Mouse (Mus musculus): ENCODE data around the gene Dnase1l2.
"Not testable (repeated sequence)": the region's sequence is repeated elsewhere in the genome, so short reads cannot be mapped to it uniquely, and the experiment has no call there.

Gene Dnase1l2

GRCm38 (mm10) chr17:24472512-24472911, 29.6 kb upstream of the Dnase1l2 start:
- DNase-seq (ENCODE audit: low spot score in 2 of 2) = no peak

GRCm38 (mm10) chr17:24470701-24471527, 28.0 kb upstream of the Dnase1l2 start:
- DNase-seq (ENCODE audit: low spot score in 2 of 2) = peak in 1 of 2 experiments; percentile 44

DNA sequence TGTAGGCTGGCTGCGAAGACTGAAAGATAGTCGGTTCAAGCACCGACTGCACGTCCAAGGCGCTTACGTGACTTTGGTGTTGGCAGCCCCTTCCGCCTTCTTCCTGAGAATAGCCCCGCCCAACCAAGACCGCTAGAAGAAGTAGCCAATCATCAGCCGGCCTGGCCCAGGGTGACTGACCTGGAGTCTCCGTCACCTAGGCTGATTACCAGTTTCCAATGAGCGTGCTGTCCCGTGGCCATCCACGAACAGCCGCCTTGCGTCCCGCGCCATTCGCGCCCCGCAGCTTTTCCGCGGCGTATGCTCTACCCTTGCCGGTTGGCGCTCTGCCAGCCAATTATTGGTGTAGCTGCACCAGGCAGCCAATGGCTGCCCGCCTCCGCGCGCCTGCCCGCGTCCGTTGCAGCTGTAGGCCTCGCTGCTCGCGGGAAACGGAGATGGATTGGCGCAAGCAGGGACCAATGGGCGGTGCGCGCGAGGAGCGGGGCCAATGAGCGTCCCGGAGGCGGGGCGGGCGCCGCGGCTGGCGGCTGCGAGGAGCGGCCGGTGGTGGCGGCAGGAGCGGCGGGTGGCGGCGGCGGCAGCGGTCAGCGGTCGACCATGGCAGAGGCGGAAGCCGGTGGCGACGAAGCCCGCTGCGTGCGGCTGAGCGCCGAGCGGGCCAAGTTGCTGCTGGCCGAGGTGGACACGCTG, 27.2 kb upstream of the Dnase1l2 start, which contains the start of the genes E4f1 and Pgp:
Gene E4f1, minus strand, starts transcription at position 404 of the 693 bp plus-strand sequence.
Gene Pgp, plus strand, starts transcription at position 483 of the 693 bp plus-strand sequence.
- peak; percentile 99 for DNase-seq (ENCODE audit: low spot score in 2 of 2)

GRCm38 (mm10) chr17:24469336-24469909, 26.5 kb upstream of the Dnase1l2 start:
- DNase-seq (ENCODE audit: low spot score in 2 of 2) = no peak

GRCm38 (mm10) chr17:24468636-24469246, 25.8 kb upstream of the Dnase1l2 start:
- DNase-seq (ENCODE audit: low spot score in 2 of 2) = no peak

GRCm38 (mm10) chr17:24463374-24464133, 20.6 kb upstream of the Dnase1l2 start:
- no peak for DNase-seq (ENCODE audit: low spot score in 2 of 2)

DNA sequence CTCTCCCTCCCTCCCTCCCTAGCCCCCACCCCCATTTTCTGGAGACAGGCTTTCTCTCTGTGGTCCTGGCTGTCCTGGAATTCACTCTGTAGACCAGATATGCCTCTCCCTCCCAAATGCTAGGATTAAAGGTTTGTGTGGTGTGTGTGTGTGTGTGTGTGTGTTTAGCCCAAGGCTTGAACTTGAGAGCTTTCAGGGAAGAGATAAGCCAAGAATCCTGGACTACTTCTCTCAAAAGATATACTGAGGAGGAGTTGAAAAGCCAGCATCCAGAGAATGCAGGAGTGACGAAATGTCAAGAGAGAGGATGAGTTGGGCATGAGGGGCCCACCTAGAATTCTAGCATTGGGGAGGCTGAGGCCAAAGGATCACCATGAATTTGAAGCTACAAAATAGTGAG, 20.0 kb upstream of the Dnase1l2 start:
- DNase-seq (ENCODE audit: low spot score in 2 of 2) = no peak

- no peak for DNase-seq (ENCODE audit: low spot score in 2 of 2)
Measured at GRCm38 (mm10) chr17:24461580-24461979, 18.7 kb upstream of the Dnase1l2 start.

DNA sequence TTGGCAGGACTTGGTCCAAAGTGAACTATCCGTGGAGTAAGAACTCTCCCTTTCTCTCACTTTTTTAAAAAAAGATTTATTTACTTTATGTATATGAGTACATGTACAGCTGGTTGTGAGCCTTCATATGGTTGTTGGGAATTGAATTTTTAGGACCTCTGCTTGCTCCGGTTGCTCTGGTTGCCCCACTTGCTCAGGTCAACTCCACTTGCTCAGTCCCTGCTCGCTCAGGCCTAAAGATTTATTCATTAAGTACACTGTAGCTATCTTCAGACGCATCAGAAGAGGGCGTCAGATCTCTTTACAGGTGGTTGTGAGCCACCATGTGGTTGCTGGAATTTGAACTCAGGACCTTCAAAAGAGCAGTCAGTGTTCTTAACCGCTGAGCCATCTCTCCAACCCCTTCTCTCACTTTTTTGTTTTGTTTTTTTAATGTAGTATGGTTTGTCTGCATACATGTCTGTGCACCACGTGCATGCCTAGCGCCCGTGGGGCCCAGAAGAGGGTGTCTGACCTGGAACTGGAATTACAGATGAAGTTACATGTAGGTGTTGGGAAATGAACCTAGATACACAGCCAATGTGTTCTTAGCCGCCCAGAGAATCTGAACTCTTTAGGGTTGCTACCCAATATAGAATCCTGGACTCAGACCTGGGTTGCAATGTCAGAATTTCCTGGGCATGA, 12.8 kb upstream of the Dnase1l2 start:
- DNase-seq (ENCODE audit: low spot score in 2 of 2) = not testable (repeated sequence)

- DNase-seq (ENCODE audit: low spot score in 2 of 2) = peak; percentile 91 to 97
Measured at GRCm38 (mm10) chr17:24454756-24455522, 12.0 kb upstream of the Dnase1l2 start.

DNA sequence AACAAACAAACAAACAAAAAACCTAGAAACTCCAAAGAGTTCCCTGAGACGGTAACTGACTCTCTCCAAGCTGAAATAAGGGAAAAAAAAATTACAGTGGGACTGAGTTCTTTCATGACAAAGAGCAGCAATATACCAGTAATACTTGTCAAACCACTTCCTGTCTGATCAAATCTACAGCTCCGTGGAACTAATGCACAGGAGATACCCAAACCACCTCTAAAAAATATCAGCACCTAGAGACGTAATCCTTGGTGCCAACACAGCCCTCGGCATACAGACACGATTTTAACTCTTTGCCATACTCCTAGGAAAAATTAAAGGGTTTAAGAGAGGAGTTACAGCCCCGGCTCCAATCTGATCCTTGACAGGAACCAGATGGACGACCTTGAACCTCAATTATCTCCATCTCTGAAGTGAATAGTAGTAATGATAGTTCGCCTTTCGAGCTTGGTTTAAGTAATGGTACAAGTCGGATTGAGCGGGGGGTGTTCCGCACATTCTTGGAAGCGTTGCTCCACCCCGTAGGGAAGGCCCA, 11.4 kb upstream of the Dnase1l2 start:
- no peak for DNase-seq (ENCODE audit: low spot score in 2 of 2)

DNA sequence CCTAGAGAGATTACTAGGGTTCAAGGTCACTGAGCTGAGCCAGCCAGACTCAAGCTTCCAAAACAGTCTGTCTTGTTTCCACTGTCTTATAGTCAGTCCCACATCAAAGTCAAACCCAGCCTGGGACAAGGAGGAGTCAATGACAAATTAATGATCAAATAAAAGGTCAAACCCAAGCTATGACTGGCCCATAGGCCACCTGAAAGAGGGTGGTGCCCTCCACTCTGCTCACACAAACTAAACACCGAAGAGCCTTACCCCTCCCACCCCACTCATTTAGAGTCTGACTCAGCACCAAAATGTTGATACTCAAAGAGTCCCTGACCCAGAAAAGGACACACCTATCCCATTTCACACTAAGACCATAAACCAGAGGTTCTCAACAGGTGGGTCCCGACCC, 10.5 kb upstream of the Dnase1l2 start:
- no peak for DNase-seq (ENCODE audit: low spot score in 2 of 2)

DNA sequence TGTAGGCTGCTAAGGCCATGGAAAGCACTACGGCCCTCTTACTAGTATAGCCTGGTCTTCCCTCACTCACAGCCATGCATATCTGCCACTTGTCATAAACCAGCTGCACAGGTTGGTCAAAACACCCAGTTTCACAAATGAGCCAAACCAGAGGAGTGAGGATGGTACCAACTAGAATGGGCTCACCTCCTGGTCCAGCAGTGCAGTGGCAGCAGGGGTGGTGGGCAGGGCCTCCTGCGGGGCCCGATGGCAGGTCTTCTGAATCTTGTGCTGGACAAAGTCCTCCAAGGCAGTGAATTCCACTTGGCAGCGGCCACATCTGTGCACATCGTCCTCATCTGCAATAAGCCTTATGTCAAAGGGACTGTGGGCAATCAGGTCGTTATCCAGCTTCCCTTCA, 8.3 kb upstream of the Dnase1l2 start:
- no peak for DNase-seq (ENCODE audit: low spot score in 2 of 2)

- no peak for DNase-seq (ENCODE audit: low spot score in 2 of 2)
Measured at GRCm38 (mm10) chr17:24449507-24449906, 6.6 kb upstream of the Dnase1l2 start.

GRCm38 (mm10) chr17:24446590-24446989, 3.7 kb upstream of the Dnase1l2 start:
- DNase-seq (ENCODE audit: low spot score in 2 of 2) = no peak

DNA sequence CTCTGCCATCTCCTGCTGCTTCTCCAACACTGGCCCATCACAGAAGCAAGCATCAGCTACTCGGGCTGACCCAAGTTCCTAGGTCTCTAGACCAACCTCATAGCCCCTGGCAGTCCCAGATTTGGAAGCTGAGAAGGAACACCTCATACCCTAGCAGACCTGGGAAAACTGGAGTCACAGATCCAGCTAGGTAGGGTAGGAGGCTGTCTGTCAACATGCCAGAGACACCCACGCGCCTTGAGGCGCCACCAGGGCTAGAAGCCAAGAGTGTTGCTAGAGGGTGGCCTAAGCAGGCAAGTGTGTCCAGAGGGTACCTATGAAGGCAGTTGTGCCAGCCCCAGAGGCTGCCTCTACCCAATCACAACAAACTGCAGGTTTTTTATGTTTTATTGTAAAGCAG, 504 bp upstream of the Dnase1l2 start:
- DNase-seq (ENCODE audit: low spot score in 2 of 2) = peak in 1 of 2 experiments; percentile 40

DNA sequence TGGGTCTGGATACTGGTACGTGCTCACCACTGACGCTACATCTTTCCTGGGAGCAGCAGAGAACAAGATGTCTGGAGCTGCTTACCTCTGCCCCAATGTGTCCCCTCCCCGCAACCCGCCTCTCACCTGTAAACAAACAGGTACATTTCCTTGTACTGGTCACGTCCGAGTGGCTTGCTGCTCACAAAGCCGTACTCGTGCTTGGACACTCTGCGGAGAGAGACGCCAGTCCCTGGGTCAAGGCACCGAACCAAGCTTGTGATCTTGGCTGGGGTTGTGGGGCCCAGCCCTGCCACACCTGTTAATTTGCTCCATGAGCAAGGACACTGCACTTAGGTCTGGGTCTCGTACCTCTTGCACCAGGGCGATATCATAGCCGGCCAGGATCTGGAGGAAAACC, 798 bp downstream of the Dnase1l2 start:
- DNase-seq (ENCODE audit: low spot score in 2 of 2) = no peak

DNA sequence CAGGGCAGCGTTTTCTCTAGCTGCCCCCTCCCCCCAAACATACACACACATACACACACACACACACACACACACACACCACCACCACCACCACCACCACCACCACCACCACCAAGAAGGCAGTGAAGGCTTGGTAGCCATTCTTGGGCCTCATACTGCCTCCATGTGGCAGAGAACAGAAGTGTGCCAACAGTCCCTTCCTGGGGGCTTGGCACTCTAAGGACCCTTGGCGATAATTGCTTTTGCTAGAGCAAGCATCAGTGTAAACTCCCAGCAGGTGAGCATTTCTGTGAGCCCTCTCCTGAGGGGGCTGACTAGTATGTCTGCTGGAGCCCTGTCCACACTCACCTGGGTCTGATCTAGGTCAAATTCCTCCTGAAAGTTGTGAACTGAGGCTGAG, 1.8 kb downstream of the Dnase1l2 start:
- DNase-seq (ENCODE audit: low spot score in 2 of 2) = no peak

DNA sequence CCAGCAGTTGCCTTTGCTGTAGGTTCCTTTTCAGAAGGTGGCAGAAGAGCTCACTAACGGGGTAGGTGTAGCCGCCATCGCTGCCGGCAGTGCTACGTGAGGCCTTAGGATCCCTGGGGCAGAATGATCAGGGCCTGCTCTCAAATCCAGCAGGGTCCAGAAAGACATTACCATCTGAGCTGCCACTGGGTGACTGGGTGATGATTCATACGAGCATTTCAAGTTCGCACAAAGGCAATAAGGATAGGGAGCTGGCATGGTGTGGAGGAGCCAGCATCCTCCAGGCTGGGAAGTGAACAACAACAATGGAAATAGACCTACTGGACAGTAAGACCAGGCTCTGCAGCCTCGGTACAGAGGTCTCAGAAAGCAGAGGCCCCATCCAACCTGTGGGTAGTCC, 2.5 kb downstream of the Dnase1l2 start:
- no peak for DNase-seq (ENCODE audit: low spot score in 2 of 2)

- DNase-seq (ENCODE audit: low spot score in 2 of 2) = no peak
Measured at GRCm38 (mm10) chr17:24437016-24437415, 5.9 kb downstream of the Dnase1l2 start.

Measured in frontal cortex, postnatal 25 days (tissue).